Mouse (Mus musculus) liver, embryonic 18 days (tissue): ENCODE data around the gene Galnt6. TPM values are rescaled to one million over a fixed set of nuclear protein-coding genes. Genes with fewer than 3 reads are reported as not detected.

Experiments used
- polyA plus RNA-seq: library from polyadenylated mRNA; depleted of rRNA; stranded (reverse); fragments of >200 nt; gene quantifications from 2 replicates; pipeline ENCODE4 v1.2.3, GENCODE M21; 2012; rRNA removed

The Galnt6 gene
- 0.91 and 1.0 TPM in 2 replicates for polyA plus RNA-seq

GRCm38 (mm10) chr15:100729281-100729985, at the start of gene Galnt6:
TSS of gene Galnt6 (minus strand) at chr15:100729376.

GRCm38 (mm10) chr15:100761419-100762185, 32.4 kb upstream of the Galnt6 start, which contains the start of gene Slc4a8:
TSS of gene Slc4a8 (plus strand) at chr15:100761747.

GRCm38 (mm10) chr15:100687430-100687971, 41.7 kb downstream of the Galnt6 start, which contains the start of gene Cela1:
TSS of gene Cela1 (minus strand) at chr15:100687921.

GRCm38 (mm10) chr15:100669337-100669736, 59.8 kb downstream of the Galnt6 start, which contains the start of gene Bin2:
TSS of gene Bin2 (minus strand) at chr15:100669553.

Other genes with a start within 250 kb of the Galnt6 start
- gene Csrnp2, start 233.9 kb downstream of the Galnt6 start, polyA plus RNA-seq, result 0.97 and 1.1 TPM in 2 replicates
- 2.9 and 3.3 TPM in 2 replicates for gene Tfcp2, start 177.4 kb downstream of the Galnt6 start, polyA plus RNA-seq
- gene Pou6f1, start 129.4 kb downstream of the Galnt6 start, polyA plus RNA-seq, result 1.00 and 1.2 TPM in 2 replicates
- gene Dazap2, start 114.0 kb downstream of the Galnt6 start, polyA plus RNA-seq, result 109 and 114 TPM in 2 replicates
- gene Smagp, start 92.4 kb downstream of the Galnt6 start, polyA plus RNA-seq, result 18.8 and 19.7 TPM in 2 replicates
- gene Bin2, start 59.8 kb downstream of the Galnt6 start, polyA plus RNA-seq, result 14.9 and 19.2 TPM in 2 replicates
- 48.2 and 67.5 TPM in 2 replicates for gene Cela1, start 41.5 kb downstream of the Galnt6 start, polyA plus RNA-seq
- 0.48 and 0.73 TPM in 2 replicates for gene Slc4a8, start 32.4 kb upstream of the Galnt6 start, polyA plus RNA-seq
- 2.9 and 3.0 TPM in 2 replicates for gene Scn8a, start 140.5 kb upstream of the Galnt6 start, polyA plus RNA-seq